10 mouse cellular contexts compared by ENCODE assay signal in the genomic region with DNA sequence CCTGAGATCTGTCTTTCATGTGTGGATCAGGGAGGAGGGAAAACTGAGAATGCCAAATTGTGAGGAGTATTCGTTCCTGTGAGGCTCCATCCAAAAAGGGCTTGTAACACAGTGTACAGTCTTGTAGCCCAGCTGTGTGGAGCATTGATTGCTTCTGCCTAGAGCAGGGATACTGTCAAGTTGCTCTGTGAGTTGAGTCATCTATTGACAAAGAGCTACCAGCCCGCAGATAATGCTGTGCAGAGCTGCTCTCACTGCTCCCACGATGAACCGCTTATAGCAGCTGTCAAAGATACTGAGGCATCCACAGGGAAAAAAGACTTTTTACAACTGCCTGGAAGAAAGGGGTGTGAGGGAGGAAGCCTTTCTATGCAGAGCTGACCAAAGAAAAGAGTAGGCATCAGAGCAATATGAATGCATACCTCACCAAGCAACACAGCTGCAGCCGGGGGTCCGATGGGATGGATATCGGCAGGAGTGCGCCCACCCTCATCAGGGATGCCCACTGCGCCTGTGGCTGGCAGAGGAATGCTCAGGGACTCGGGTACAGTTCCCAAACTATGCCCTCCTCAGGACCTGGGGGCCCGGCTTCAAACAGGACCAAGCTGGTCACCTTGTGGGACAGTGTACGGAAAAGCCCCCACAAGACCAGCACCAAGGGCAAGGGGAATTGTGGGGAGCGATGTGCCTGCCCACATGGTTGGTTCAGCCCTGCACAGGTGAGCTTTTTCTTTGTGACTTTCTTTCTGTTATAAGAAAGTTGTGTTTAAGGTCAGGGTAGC.
DNase-seq lines count a peak whose midpoint lies in the region; ATAC-seq and TF ChIP-seq lines count a peak whose summit lies in the region.
"Had no signal": no experiment of that assay in that cellular context is flagged by ENCODE, and none has a peak within 500 bp of the region (broad histone marks: within the 10 kb centered on the region; RNA-seq: fewer than 3 reads in every experiment).

No protein-coding gene starts in this region.

- DNase-seq in cerebellum, adult 2 months: no peak
- peak; percentile 38 to 63 for DNase-seq in adrenal gland, adult 18-20 months (ENCODE audit: low spot score in 2 of 2)
- peak; percentile 59 to 72 for DNase-seq in left cerebral cortex, postnatal 14 days (ENCODE audit: low spot score in 2 of 2)
- DNase-seq in kidney, adult 2 months: no peak
- no peak for DNase-seq in heart, postnatal 25 days (ENCODE audit: low spot score)
- DNase-seq in thymus, adult 2 months: no peak
- DNase-seq: thymus, postnatal 25 days had no signal

- H3K4me2 ChIP-seq in hindbrain, embryonic 12.5 days (replicated peaks): no peak overlapping the region

- no peak for ATAC-seq in cerebellum, adult (ENCODE audit: insufficient number of reproducible peaks, low FRiP score, low TSS enrichment)
- ATAC-seq in hindbrain, embryonic 12.5 days (ENCODE audit: low FRiP score): peak; percentile 58; the same call in 1 of the 2 replicates

- WGBS in cerebellum, adult 2 months: 70% methylated on average over 13 of the region's 13 CpGs
- WGBS in hindbrain, embryonic 12.5 days: 76% methylated on average over 13 of the region's 13 CpGs
- WGBS in kidney, adult 2 months: 75% methylated on average over 13 of the region's 13 CpGs
- 88% methylated on average over 13 of the region's 13 CpGs for WGBS in thymus, adult 2 months

- 0 out of 2 replicates have a peak overlapping the region, but pooled peaks have one; percentile 36 for H3K27ac ChIP-seq in cerebellum, adult 2 months (ENCODE audit: insufficient read depth, low read length)
- no peak overlapping the region for H3K27ac ChIP-seq in hindbrain, embryonic 12.5 days
- H3K27ac ChIP-seq in kidney, adult 2 months (ENCODE audit: insufficient read depth, low read depth, low read length): no peak overlapping the region
- no peak overlapping the region for H3K27ac ChIP-seq in thymus, adult 2 months (ENCODE audit: control insufficient read depth, insufficient read depth, low read length)
- H3K27ac ChIP-seq: liver, embryonic 14.5 days had no signal

- H3K9ac ChIP-seq in hindbrain, embryonic 12.5 days: no peak overlapping the region
- H3K9ac ChIP-seq: liver, embryonic 14.5 days had no signal

- no peak for TF ChIP-seq CTCF in cerebellum, adult 2 months (IDR thresholded peaks at IDR 0.05; ENCODE audit: borderline replicate concordance, insufficient read depth, low read depth, low read length)
- no peak for TF ChIP-seq CTCF in kidney, adult 2 months (conservative IDR thresholded peaks at IDR 0.05; ENCODE audit: insufficient read depth, insufficient read length, low read depth, low read length)
- TF ChIP-seq CTCF in thymus, adult 2 months (IDR thresholded peaks at IDR 0.05; ENCODE audit: borderline replicate concordance, control insufficient read depth, extremely low read depth, insufficient read depth, low read length, poor library complexity): no peak

- TF ChIP-seq POLR2A in cerebellum, adult 2 months (IDR thresholded peaks at IDR 0.05; ENCODE audit: borderline replicate concordance, insufficient read depth, low read length): no peak
- TF ChIP-seq POLR2A in kidney, adult 2 months (IDR thresholded peaks at IDR 0.05; ENCODE audit: low read depth, low read length): no peak
- no peak for TF ChIP-seq POLR2A in thymus, adult 2 months (IDR thresholded peaks at IDR 0.05; ENCODE audit: control insufficient read depth, extremely low read depth, insufficient read depth, low read length, poor library complexity)

- H3K4me3 ChIP-seq in cerebellum, adult 2 months (replicated peaks; ENCODE audit: insufficient read depth, low read depth, low read length): no peak overlapping the region
- H3K4me3 ChIP-seq in hindbrain, embryonic 12.5 days: no peak overlapping the region
- H3K4me3 ChIP-seq in kidney, adult 2 months (ENCODE audit: insufficient read depth, low read depth, low read length): no peak overlapping the region
- no peak overlapping the region for H3K4me3 ChIP-seq in thymus, adult 2 months (ENCODE audit: control insufficient read depth, insufficient read depth, low read length)

- no peaks in the 10 kb centered on the region for H3K36me3 ChIP-seq in hindbrain, embryonic 12.5 days
- no peaks in the 10 kb centered on the region for H3K36me3 ChIP-seq in kidney, adult 2 months (ENCODE audit: control insufficient read depth, insufficient read depth, low read length)
- H3K36me3 ChIP-seq in thymus, adult 2 months (ENCODE audit: control insufficient read depth, insufficient read depth, low read length): no peaks in the 10 kb centered on the region

- no peaks in the 10 kb centered on the region for H3K9me3 ChIP-seq in hindbrain, embryonic 12.5 days (replicated peaks)

- no peaks in the 10 kb centered on the region for H3K27me3 ChIP-seq in cerebellum, adult 2 months (ENCODE audit: control insufficient read depth, insufficient read depth, low read length)
- H3K27me3 ChIP-seq in hindbrain, embryonic 12.5 days: no peaks in the 10 kb centered on the region
- no peaks in the 10 kb centered on the region for H3K27me3 ChIP-seq in kidney, adult 2 months (replicated peaks; ENCODE audit: control insufficient read depth, insufficient read depth, low read length)
- H3K27me3 ChIP-seq in thymus, adult 2 months (ENCODE audit: control insufficient read depth, insufficient read depth, low read length): no peaks in the 10 kb centered on the region

- intact Hi-C loops in left cerebral cortex, postnatal 14 days (cut with DNase I): no loop called here
- intact Hi-C loops in heart, postnatal 25 days (cut with DNase I): no loop called here

- H3K4me1 ChIP-seq in cerebellum, adult 2 months (ENCODE audit: control insufficient read depth, insufficient read depth, low read length): no peaks in the 10 kb centered on the region
- H3K4me1 ChIP-seq in hindbrain, embryonic 12.5 days: no peaks in the 10 kb centered on the region
- H3K4me1 ChIP-seq in kidney, adult 2 months (ENCODE audit: control insufficient read depth, insufficient read depth, low read length): no peaks in the 10 kb centered on the region
- H3K4me1 ChIP-seq in thymus, adult 2 months (replicated peaks; ENCODE audit: control insufficient read depth, insufficient read depth, low read length): no peaks in the 10 kb centered on the region

Comparison
In these comparisons a context has a peak if more than half of its experiments do, and no peak if none do; other contexts are left out.
1. DNase-seq: peak in adrenal gland, adult 18-20 months (2 of 2) and left cerebral cortex, postnatal 14 days (2 of 2); none in cerebellum, adult 2 months (0 of 2), kidney, adult 2 months (single experiment), heart, postnatal 25 days (single experiment) and thymus, adult 2 months (single experiment).